Mouse (Mus musculus): ENCODE results near the gene Poll. TPM values are rescaled to one million over a fixed set of nuclear protein-coding genes. Genes with fewer than 3 reads are reported as not detected.

The Poll gene
- polyA plus RNA-seq, 1 experiment: 11.6 TPM

- no peak overlapping the region for H3K4me2 ChIP-seq (ENCODE audit: low read depth)
- H3K36me3 ChIP-seq (ENCODE audit: control insufficient read depth, insufficient read depth): no peaks in the 10 kb centered on the region
Observed at GRCm38 (mm10) chr19:45527382-45527781, 32.9 kb downstream of the Poll start.

GRCm38 (mm10) chr19:45516264-45516663, 44.1 kb downstream of the Poll start:
- Histone ChIP-seq H3K79me2 (ENCODE audit: control insufficient read depth, insufficient read depth) (no peaks in the 10 kb centered on the region), H3K4me3 (no peak overlapping the region), H3K4me2 (ENCODE audit: low read depth) (no peak overlapping the region), H3K36me3 (ENCODE audit: control insufficient read depth, insufficient read depth) (peaks cover 4% of the 10 kb centered on the region), H3K27me3 (ENCODE audit: control insufficient read depth, insufficient read depth, insufficient read length) (no peaks in the 10 kb centered on the region), H3ac (ENCODE audit: control insufficient read depth, insufficient read length) (no peak overlapping the region)
- TF ChIP-seq REST (IDR thresholded peaks at IDR 0.05; ENCODE audit: insufficient read depth, insufficient read length) (no peak), USF1 (IDR thresholded peaks at IDR 0.05; ENCODE audit: low read depth) (no peak), MYOD1 (IDR thresholded peaks at IDR 0.05; ENCODE audit: control insufficient read depth in 1 of 3, insufficient read length in 2 of 3, low read depth in 2 of 3) (no peak), POLR2AphosphoS2 (IDR thresholded peaks at IDR 0.05; ENCODE audit: insufficient read length, low read depth) (no peak), MYOG (IDR thresholded peaks at IDR 0.05; ENCODE audit: control insufficient read depth in 1 of 3, insufficient read depth in 1 of 3, insufficient read length in 2 of 3, low read depth in 2 of 3) (no peak)

More at GRCm38 (mm10) chr19:45527382-45527781, 32.9 kb downstream of the Poll start:
- Histone ChIP-seq H3K79me2 (ENCODE audit: control insufficient read depth, insufficient read depth) (no peaks in the 10 kb centered on the region), H3K4me3 (no peak overlapping the region), H3K27me3 (ENCODE audit: control insufficient read depth, insufficient read depth, insufficient read length) (no peaks in the 10 kb centered on the region), H3ac (ENCODE audit: control insufficient read depth, insufficient read length) (no peak overlapping the region)
- TF ChIP-seq MYOG (IDR thresholded peaks at IDR 0.05; ENCODE audit: control insufficient read depth in 1 of 3, insufficient read depth in 1 of 3, insufficient read length in 2 of 3, low read depth in 2 of 3): no peak
- no peak for TF ChIP-seq MYOD1 (IDR thresholded peaks at IDR 0.05; ENCODE audit: control insufficient read depth in 1 of 3, insufficient read length in 2 of 3, low read depth in 2 of 3)
- no peak for TF ChIP-seq POLR2AphosphoS2 (IDR thresholded peaks at IDR 0.05; ENCODE audit: insufficient read length, low read depth)
- no peak for TF ChIP-seq TCF3 (IDR thresholded peaks at IDR 0.05; ENCODE audit: insufficient read length, low read depth)
- TF ChIP-seq MAX (IDR thresholded peaks at IDR 0.05; ENCODE audit: low read depth): no peak
- no peak for TF ChIP-seq CEBPB (IDR thresholded peaks at IDR 0.05; ENCODE audit: insufficient read depth, poor library complexity, severe bottlenecking)

GRCm38 (mm10) chr19:45515341-45515740, 45.0 kb downstream of the Poll start:
- Histone ChIP-seq H3K36me3 (ENCODE audit: control insufficient read depth, insufficient read depth) (no peaks in the 10 kb centered on the region), H3K79me2 (ENCODE audit: control insufficient read depth, insufficient read depth) (no peaks in the 10 kb centered on the region), H3K27me3 (ENCODE audit: control insufficient read depth, insufficient read depth, insufficient read length) (no peaks in the 10 kb centered on the region), H3ac (ENCODE audit: control insufficient read depth, insufficient read length) (no peak overlapping the region), H3K4me2 (ENCODE audit: low read depth) (no peak overlapping the region), H3K4me3 (no peak overlapping the region)
- TF ChIP-seq POLR2A (IDR thresholded peaks at IDR 0.05; ENCODE audit: insufficient read length, low read depth): no peak
- no peak for TF ChIP-seq MYOD1 (IDR thresholded peaks at IDR 0.05; ENCODE audit: control insufficient read depth in 1 of 3, insufficient read length in 2 of 3, low read depth in 2 of 3)
- no peak for TF ChIP-seq TCF3 (IDR thresholded peaks at IDR 0.05; ENCODE audit: insufficient read length, low read depth)
- no peak for TF ChIP-seq USF1 (IDR thresholded peaks at IDR 0.05; ENCODE audit: low read depth)
- TF ChIP-seq TCF12 (IDR thresholded peaks at IDR 0.05; ENCODE audit: insufficient read depth, poor library complexity, severe bottlenecking): no peak
- TF ChIP-seq POLR2AphosphoS2 (IDR thresholded peaks at IDR 0.05; ENCODE audit: insufficient read length, low read depth): no peak
- TF ChIP-seq MAX (IDR thresholded peaks at IDR 0.05; ENCODE audit: low read depth): no peak
- no peak for TF ChIP-seq SRF (IDR thresholded peaks at IDR 0.05; ENCODE audit: control insufficient read depth, insufficient read length, low read depth)
- no peak for TF ChIP-seq CEBPB (IDR thresholded peaks at IDR 0.05; ENCODE audit: insufficient read depth, poor library complexity, severe bottlenecking)
- TF ChIP-seq E2F4 (IDR thresholded peaks at IDR 0.05; ENCODE audit: insufficient read depth): no peak
- no peak for TF ChIP-seq REST (IDR thresholded peaks at IDR 0.05; ENCODE audit: insufficient read depth, insufficient read length)
- no peak for TF ChIP-seq MYOG (IDR thresholded peaks at IDR 0.05; ENCODE audit: control insufficient read depth in 1 of 3, insufficient read depth in 1 of 3, insufficient read length in 2 of 3, low read depth in 2 of 3)

GRCm38 (mm10) chr19:45511406-45511805, 48.9 kb downstream of the Poll start:
- H3K4me3 ChIP-seq: no peak overlapping the region
- TF ChIP-seq E2F4 (IDR thresholded peaks at IDR 0.05; ENCODE audit: insufficient read depth) (no peak), MAX (IDR thresholded peaks at IDR 0.05; ENCODE audit: low read depth) (no peak), POLR2A (IDR thresholded peaks at IDR 0.05; ENCODE audit: insufficient read length, low read depth) (no peak), POLR2AphosphoS2 (IDR thresholded peaks at IDR 0.05; ENCODE audit: insufficient read length, low read depth) (no peak)
- H3K27me3 ChIP-seq (ENCODE audit: control insufficient read depth, insufficient read depth, insufficient read length): no peaks in the 10 kb centered on the region
- H3K79me2 ChIP-seq (ENCODE audit: control insufficient read depth, insufficient read depth): no peaks in the 10 kb centered on the region
- no peak overlapping the region for H3ac ChIP-seq (ENCODE audit: control insufficient read depth, insufficient read length)
- no peaks in the 10 kb centered on the region for H3K36me3 ChIP-seq (ENCODE audit: control insufficient read depth, insufficient read depth)
- H3K4me2 ChIP-seq (ENCODE audit: low read depth): no peak overlapping the region

GRCm38 (mm10) chr19:45510680-45511079, 49.7 kb downstream of the Poll start:
- TF ChIP-seq MYOD1 (IDR thresholded peaks at IDR 0.05; ENCODE audit: control insufficient read depth in 1 of 3, insufficient read length in 2 of 3, low read depth in 2 of 3) (no peak), REST (IDR thresholded peaks at IDR 0.05; ENCODE audit: insufficient read depth, insufficient read length) (no peak), TCF12 (IDR thresholded peaks at IDR 0.05; ENCODE audit: insufficient read depth, poor library complexity, severe bottlenecking) (no peak), SRF (IDR thresholded peaks at IDR 0.05; ENCODE audit: control insufficient read depth, insufficient read length, low read depth) (no peak), MAX (IDR thresholded peaks at IDR 0.05; ENCODE audit: low read depth) (no peak), CEBPB (IDR thresholded peaks at IDR 0.05; ENCODE audit: insufficient read depth, poor library complexity, severe bottlenecking) (no peak), POLR2A (IDR thresholded peaks at IDR 0.05; ENCODE audit: insufficient read length, low read depth) (no peak), USF1 (IDR thresholded peaks at IDR 0.05; ENCODE audit: low read depth) (no peak), POLR2AphosphoS2 (IDR thresholded peaks at IDR 0.05; ENCODE audit: insufficient read length, low read depth) (no peak), E2F4 (IDR thresholded peaks at IDR 0.05; ENCODE audit: insufficient read depth) (no peak), MYOG (IDR thresholded peaks at IDR 0.05; ENCODE audit: control insufficient read depth in 1 of 3, insufficient read depth in 1 of 3, insufficient read length in 2 of 3, low read depth in 2 of 3) (no peak), TCF3 (IDR thresholded peaks at IDR 0.05; ENCODE audit: insufficient read length, low read depth) (no peak)

More at GRCm38 (mm10) chr19:45510680-45511079, 49.7 kb downstream of the Poll start:
- H3ac ChIP-seq (ENCODE audit: control insufficient read depth, insufficient read length): no peak overlapping the region
- no peaks in the 10 kb centered on the region for H3K79me2 ChIP-seq (ENCODE audit: control insufficient read depth, insufficient read depth)
- H3K4me2 ChIP-seq (ENCODE audit: low read depth): no peak overlapping the region
- no peak overlapping the region for H3K4me3 ChIP-seq
- no peaks in the 10 kb centered on the region for H3K27me3 ChIP-seq (ENCODE audit: control insufficient read depth, insufficient read depth, insufficient read length)
- no peaks in the 10 kb centered on the region for H3K36me3 ChIP-seq (ENCODE audit: control insufficient read depth, insufficient read depth)
